Mouse (Mus musculus) stomach, embryonic 14.5 days (tissue): Measurements from ENCODE around the gene Reep3. TPM values are rescaled to one million over a fixed set of nuclear protein-coding genes. Genes with fewer than 3 reads are reported as not detected.

Experiments
- ATAC-seq: fragments of 200-750 bp; cut with Nextera tagmentation; 2 replicates; pipeline ENCODE4 v1.8.0; 2017; ENCODE audit warnings: low read depth, moderate TSS enrichment; ENCODE audit not compliant: insufficient number of reproducible peaks, insufficient read depth, low FRiP score
- H3K27ac ChIP-seq: fragments of 300-500 bp; sonication (generic); 2 replicates; pipeline ENCODE4 v1.5.1; 2014; ENCODE audit warnings: mild to moderate bottlenecking, low read length, moderate library complexity, mixed read lengths
- H3K27me3 ChIP-seq: fragments of 300-500 bp; sonication (generic); 2 replicates; pipeline ENCODE4 v1.6.1; 2014; ENCODE audit warnings: low read length, control low read depth, mixed read lengths; ENCODE audit not compliant: control insufficient read depth, insufficient read depth
- H3K36me3 ChIP-seq: fragments of 300-500 bp; sonication (generic); 2 replicates; pipeline ENCODE4 v1.6.1; 2014; ENCODE audit warnings: mild to moderate bottlenecking, control low read depth, low read length, moderate library complexity, mixed read lengths; ENCODE audit not compliant: control insufficient read depth, insufficient read depth
- H3K4me1 ChIP-seq: fragments of 300-500 bp; sonication (generic); 2 replicates; pipeline ENCODE4 v1.6.1; 2014; ENCODE audit warnings: low read length, control low read depth, mixed read lengths; ENCODE audit not compliant: control insufficient read depth, insufficient read depth
- H3K4me2 ChIP-seq: fragments of 300-500 bp; sonication (generic); replicated peaks from 2 replicates; pipeline ENCODE4 v1.6.1; 2014; ENCODE audit warnings: low read depth, low read length, control low read depth
- H3K4me3 ChIP-seq: fragments of 300-500 bp; sonication (generic); 2 replicates; pipeline ENCODE4 v1.5.1; 2014; ENCODE audit warnings: low read depth, low read length, control low read depth
- H3K9ac ChIP-seq: fragments of 300-500 bp; sonication (generic); replicated peaks from 2 replicates; pipeline ENCODE4 v1.6.1; 2014; ENCODE audit warnings: low read depth, mild to moderate bottlenecking, control low read depth, low read length, moderate library complexity, mixed read lengths
- H3K9me3 ChIP-seq: fragments of 300-500 bp; sonication (generic); 2 replicates; pipeline ENCODE4 v1.6.1; 2016; ENCODE audit warnings: low read depth, low read length, control low read depth; ENCODE audit not compliant: control insufficient read depth
- WGBS: fragments of 180-500 bp; shearing (Covaris S2); extraction: QIAGEN DNeasy Blood & Tissue Kit; methylation state at CpG from one replicate; pipeline ENCODE4 v1.1.7; 2014; 5-methylcytosine and 5-hydroxymethylcytosine counted together
- polyA plus RNA-seq: library from polyadenylated mRNA; unstranded; fragments of >200 nt; fragmentation: Nextera tagmentation; extraction: Ambion mirVana; gene quantifications from 2 replicates; pipeline ENCODE4 v1.2.1, GENCODE M21; 2014

Reep3 gene
- polyA plus RNA-seq, 1 experiment from 2014 or later: 52.6 TPM

DNA sequence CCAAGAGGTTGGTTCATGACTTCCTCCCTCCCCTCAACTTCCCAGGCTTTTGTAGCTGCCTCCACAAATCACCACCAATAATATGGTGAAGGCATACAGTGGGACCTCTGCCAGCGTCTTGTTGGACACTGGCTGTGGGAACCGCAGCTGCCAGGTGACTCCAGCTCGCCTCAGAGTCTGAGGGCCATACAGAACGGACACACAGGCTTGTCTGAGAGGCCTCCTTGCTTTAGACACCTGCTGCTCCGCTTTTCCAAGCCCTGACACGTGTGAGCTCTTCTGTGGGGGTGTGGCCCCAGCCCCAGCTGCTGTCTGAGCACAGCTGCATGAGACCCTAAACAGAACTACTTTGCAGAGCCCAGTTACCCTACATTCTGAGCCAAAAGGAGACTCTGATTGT is 77.9 kb downstream of the Reep3 start:
- Histone ChIP-seq H3K4me2 (no peak overlapping the region), H3K27ac (0 out of 2 replicates have a peak overlapping the region, but pooled peaks have one; percentile 7), H3K9me3 (no peaks in the 10 kb centered on the region), H3K27me3 (no peaks in the 10 kb centered on the region), H3K4me3 (no peak overlapping the region), H3K9ac (no peak overlapping the region), H3K36me3 (peaks cover 3% of the 10 kb centered on the region; the same call in 1 of the 2 replicates), H3K4me1 (no peaks in the 10 kb centered on the region)
- ATAC-seq: no peak
- 49% methylated on average over 6 of the region's 6 CpGs for WGBS

GRCm38 (mm10) chr10:67017891-67018290 is 78.9 kb downstream of the Reep3 start:
- WGBS: 83% methylated on average over 4 of the region's 4 CpGs
- Histone ChIP-seq H3K4me2 (no peak overlapping the region), H3K27ac (no peak overlapping the region), H3K4me1 (no peaks in the 10 kb centered on the region), H3K9me3 (no peaks in the 10 kb centered on the region), H3K9ac (no peak overlapping the region), H3K4me3 (no peak overlapping the region), H3K36me3 (peaks cover 11% of the 10 kb centered on the region; the same call in 1 of the 2 replicates), H3K27me3 (no peaks in the 10 kb centered on the region)
- ATAC-seq: no peak

DNA sequence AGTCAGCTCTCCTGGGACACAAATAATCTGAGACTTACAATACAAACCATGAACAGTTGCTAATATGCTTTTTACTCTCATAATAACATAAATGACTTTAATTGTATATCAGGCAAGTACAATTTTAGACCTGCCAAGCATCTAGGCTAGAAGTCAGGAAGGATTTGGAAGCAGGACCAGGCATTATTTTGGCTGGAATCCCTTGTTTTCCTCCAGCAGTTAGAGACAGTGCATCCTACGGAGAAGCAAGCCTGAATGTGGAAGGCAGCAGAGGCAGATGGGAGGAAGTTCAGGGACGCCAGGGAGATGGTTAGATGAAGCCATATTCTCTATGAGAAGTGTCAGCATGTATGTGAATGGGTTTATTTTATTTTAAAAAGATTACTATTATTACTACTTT is 79.4 kb downstream of the Reep3 start:
- Histone ChIP-seq H3K9ac (no peak overlapping the region), H3K27me3 (no peaks in the 10 kb centered on the region), H3K36me3 (peaks cover 11% of the 10 kb centered on the region; the same call in 1 of the 2 replicates), H3K9me3 (no peaks in the 10 kb centered on the region), H3K4me2 (no peak overlapping the region), H3K27ac (no peak overlapping the region), H3K4me1 (no peaks in the 10 kb centered on the region), H3K4me3 (no peak overlapping the region)
- 86% methylated on average over 2 of the region's 2 CpGs for WGBS
- ATAC-seq: no peak

DNA sequence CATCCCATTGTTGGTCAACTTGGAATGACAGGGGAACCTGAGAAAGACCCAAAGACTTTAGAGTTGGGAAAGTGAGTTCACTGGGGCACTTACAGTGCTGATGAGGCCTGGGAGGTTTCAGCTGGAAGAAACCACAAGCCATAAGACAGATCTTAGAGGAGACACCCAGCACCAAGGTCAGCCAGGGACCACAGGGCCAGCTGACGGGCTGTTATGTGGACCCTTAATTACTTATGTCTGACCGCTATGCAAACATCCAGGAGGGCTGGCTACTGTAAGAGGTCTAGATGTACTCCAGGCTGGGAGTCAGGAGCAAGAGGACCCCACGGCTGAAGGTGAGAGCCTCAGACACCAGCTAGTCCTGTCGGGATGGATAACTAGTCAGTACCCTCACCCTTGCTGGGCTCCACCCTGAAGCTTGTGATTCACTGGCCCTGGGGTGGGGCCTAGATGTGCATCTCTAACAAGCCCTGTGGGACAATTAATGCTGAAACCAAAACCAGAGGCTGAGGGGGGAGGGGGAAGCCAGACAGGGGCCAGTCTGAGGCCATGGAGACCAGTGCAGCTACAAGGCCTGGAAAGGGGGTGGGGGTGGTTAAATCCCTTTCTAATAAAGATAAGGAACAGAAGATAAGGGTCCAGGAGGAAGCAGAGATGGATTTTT is 80.0 kb downstream of the Reep3 start:
- no peak overlapping the region for H3K4me3 ChIP-seq
- H3K4me2 ChIP-seq: no peak overlapping the region
- H3K27me3 ChIP-seq: no peaks in the 10 kb centered on the region
- WGBS: 56% methylated on average over 4 of the region's 4 CpGs
- H3K36me3 ChIP-seq: peaks cover 11% of the 10 kb centered on the region; the same call in 1 of the 2 replicates
- no peak; the same call in 1 of the 2 replicates for ATAC-seq
- no peaks in the 10 kb centered on the region for H3K4me1 ChIP-seq
- H3K9ac ChIP-seq: no peak overlapping the region
- H3K27ac ChIP-seq: no peak overlapping the region
- H3K9me3 ChIP-seq: no peaks in the 10 kb centered on the region

- H3K4me3 ChIP-seq: no peak overlapping the region
- no peak overlapping the region for H3K27ac ChIP-seq
- H3K9me3 ChIP-seq: no peaks in the 10 kb centered on the region
- no peaks in the 10 kb centered on the region for H3K4me1 ChIP-seq
- no peaks in the 10 kb centered on the region for H3K27me3 ChIP-seq
- no peak overlapping the region for H3K9ac ChIP-seq
- 89% methylated on average over 12 of the region's 12 CpGs for WGBS
- H3K36me3 ChIP-seq: peaks cover 11% of the 10 kb centered on the region; the same call in 1 of the 2 replicates
- no peak overlapping the region for H3K4me2 ChIP-seq
- ATAC-seq: no peak
Measured at GRCm38 (mm10) chr10:67014746-67015145, 82.0 kb downstream of the Reep3 start.

DNA sequence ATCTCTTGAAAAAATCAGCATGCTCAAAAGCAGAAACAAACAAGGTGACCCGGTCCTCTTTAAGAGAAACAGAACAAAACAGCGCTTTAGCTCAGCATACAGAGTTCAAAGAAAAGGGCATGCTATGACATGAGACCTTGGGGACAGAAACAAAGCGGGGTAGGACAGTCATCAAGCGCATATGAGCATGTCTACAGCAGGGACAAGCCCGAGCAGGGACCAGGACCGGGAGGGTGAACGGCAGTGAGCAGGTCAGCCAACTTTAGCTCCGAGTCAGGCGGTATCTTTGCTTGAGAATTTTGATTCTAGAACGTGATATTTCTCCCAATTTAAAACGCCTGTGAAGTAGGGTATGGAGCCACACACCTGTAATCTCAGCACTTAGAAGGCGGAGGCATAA is 86.2 kb downstream of the Reep3 start:
- Histone ChIP-seq H3K4me3 (no peak overlapping the region), H3K27ac (no peak overlapping the region; the same call in 1 of the 2 replicates), H3K9me3 (no peaks in the 10 kb centered on the region), H3K9ac (no peak overlapping the region), H3K36me3 (peaks cover 11% of the 10 kb centered on the region; the same call in 1 of the 2 replicates), H3K4me1 (no peaks in the 10 kb centered on the region), H3K4me2 (no peak overlapping the region), H3K27me3 (no peaks in the 10 kb centered on the region)
- 80% methylated on average over 12 of the region's 12 CpGs for WGBS
- no peak for ATAC-seq

DNA sequence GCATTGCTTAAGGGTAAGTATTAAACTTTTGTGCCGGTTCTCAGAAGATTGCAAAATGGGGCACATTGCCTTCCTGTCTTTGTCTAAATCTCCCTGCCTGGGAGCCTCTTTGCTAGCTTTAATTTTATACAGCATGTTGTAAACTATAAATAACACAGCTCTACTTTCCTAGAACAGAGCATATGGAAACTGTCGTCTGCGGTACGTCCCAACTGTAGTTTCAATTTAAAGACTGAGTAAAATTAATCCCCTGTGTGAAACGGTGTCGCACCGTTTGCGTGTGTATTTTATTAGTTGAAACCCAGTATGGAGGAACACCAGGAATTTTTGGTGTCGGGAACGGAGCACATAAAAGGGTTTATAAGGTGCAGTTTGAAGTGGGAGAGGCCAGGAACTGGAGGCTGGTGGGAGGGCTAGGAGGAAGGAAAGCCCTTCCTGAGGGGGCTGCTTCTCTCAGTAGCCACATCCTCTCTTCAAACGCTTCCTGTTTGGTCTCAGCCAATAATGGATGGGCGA is 92.2 kb downstream of the Reep3 start:
- H3K4me2 ChIP-seq: peak overlapping the region; percentile 50
- no peaks in the 10 kb centered on the region for H3K27me3 ChIP-seq
- peak overlapping the region; percentile 8 for H3K4me3 ChIP-seq
- 4% methylated on average over 12 of the region's 12 CpGs for WGBS
- H3K9me3 ChIP-seq: no peaks in the 10 kb centered on the region
- H3K36me3 ChIP-seq: no peaks in the 10 kb centered on the region
- peak overlapping the region; percentile 97 for H3K27ac ChIP-seq
- H3K9ac ChIP-seq: no peak overlapping the region
- peaks cover 21% of the 10 kb centered on the region for H3K4me1 ChIP-seq
- ATAC-seq: 0 out of 2 replicates have a peak, but pooled peaks have one; percentile 14

DNA sequence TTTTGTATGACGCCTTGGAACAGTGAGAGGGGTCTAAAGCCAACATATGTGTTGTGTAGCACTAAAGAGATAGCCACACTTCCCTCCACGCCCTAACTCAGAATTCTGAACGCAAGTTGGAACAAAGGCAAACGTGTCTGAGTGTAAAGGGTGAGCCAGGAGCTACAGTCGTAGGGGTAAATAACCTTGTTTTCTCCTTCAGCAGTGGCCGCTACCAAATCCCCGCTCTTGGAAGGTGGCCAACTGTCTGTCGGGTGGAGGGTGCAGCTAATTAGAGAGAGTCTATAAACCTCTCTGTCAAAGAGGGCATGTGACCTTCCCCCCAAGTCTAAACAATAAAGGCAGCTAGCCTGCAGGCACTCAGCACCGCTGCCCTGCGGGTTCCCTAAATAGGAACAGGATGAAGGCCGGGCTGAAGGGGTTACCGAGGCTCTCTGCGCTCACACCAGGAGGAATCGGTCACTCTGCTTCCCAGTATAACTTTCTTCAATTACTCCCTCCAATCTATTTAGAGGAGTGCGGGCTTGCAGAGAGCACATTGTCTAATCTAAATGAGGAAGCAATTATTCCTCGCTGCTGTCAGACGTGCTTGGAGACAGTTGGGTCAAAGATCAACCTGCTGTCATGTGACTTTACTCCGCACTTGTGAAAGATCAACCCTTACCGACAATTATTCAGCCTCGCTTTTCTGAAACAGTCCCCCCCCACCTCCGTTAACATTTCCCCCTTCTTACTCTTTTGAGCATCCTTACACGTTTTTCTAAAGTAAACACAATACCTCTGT is 92.8 kb downstream of the Reep3 start:
- H3K27me3 ChIP-seq: no peaks in the 10 kb centered on the region
- peak overlapping the region; percentile 8 for H3K4me3 ChIP-seq
- ATAC-seq: peak; percentile 59
- H3K4me1 ChIP-seq: peaks cover 21% of the 10 kb centered on the region
- no peak overlapping the region for H3K9ac ChIP-seq
- no peaks in the 10 kb centered on the region for H3K36me3 ChIP-seq
- WGBS: 1% methylated on average over 22 of the region's 22 CpGs
- H3K4me2 ChIP-seq: peak overlapping the region; percentile 50
- H3K9me3 ChIP-seq: no peaks in the 10 kb centered on the region
- H3K27ac ChIP-seq: peak overlapping the region; percentile 97
